Mouse (Mus musculus) R1 (cell line): ENCODE results near the gene Tm4sf20.

ENCODE experiments used
- DNase-seq: peaks from one replicate; pipeline ENCODE4 v3.0.0-alpha.2; 2018; ENCODE audit warnings: low read depth, low spot score

The Tm4sf20 gene

GRCm38 (mm10) chr1:82779388-82779966 is 11.2 kb upstream of the Tm4sf20 start:
- DNase-seq: no peak

GRCm38 (mm10) chr1:82775293-82775692 is 7.0 kb upstream of the Tm4sf20 start:
- DNase-seq: no peak

DNA sequence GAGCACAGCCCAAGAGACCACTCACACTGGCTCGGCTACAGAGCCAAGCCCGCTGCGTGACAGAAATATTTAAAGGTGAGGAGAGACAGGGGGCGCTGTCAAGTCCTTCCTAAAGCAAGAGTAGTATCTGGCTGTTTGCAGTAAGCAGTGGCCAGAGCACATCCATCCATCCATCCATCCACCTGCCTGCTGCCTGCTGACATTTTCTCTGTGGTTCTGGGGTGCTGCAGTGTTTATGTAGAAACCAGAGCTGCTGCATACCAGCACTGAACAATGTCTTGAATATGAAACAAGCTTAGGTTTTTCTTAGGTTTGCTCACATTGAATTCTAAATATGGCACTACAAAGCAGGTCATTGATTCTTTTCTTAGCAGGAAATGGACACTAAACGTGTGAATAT is 4.9 kb upstream of the Tm4sf20 start:
- DNase-seq: no peak

DNA sequence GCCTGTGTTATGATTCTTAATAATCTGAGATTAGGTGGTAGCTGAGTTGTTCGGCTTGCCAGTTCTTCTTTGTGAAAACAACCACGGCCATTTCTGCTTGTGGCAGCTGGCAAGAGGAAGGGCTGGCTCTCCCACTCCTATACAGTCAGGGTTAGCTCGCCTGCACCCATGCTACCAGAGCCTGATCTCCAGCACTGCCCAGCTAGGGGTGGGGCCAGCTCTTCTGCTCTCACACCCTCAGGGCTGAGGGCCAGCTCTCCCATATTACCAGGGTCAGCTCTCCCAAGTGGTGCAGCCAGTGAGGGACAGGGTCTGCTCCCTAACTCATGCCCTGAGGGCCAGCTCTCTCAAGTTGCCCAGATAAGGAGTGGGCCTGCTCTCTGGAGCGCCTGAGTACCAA is 4.2 kb upstream of the Tm4sf20 start:
- no peak for DNase-seq

- peak; percentile 59 for DNase-seq
These were observed 2.8 kb upstream of the Tm4sf20 start, which contains the start of gene Gm47791 for GRCm38 (mm10) chr1:82771022-82771586. Gene Gm47791 (minus strand): TSS chr1:82771243.

DNA sequence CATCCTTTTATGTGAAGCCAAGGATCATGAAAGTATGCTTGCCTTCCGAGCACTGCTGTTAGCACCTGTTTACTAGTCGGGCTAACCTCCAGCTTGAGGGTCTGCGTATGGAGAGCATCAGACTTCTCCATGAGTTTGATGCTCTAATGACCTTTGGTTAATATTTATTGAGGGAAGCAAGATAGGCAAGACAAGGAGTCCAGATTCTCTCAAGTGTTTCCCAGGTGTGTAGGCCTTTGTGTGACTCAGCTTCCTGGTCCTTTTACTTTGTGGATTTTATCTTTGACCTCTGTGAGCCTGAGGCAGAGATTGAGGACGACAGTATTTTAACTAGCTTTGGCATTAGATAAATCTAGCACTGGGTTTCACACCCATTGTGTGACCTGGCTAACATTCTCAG is 1.6 kb downstream of the Tm4sf20 start:
- no peak for DNase-seq

DNA sequence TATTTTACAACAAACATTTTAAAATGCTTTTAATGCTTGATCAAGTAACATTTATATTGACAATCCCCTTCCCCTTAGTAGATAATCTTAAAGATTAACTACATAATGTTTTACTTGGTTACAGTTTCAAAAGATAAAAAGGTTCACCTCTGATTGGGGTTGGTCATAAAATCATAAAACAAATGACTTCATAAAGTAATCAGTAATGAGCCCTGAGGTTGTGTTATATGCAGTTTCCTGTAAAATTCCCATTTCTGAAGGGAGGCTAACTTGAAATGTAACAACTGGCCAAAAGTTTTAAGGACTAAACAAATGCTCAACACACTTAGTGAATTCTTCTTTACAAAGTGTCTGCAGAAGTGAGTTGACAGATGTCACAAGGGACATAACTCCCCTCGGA is 2.0 kb downstream of the Tm4sf20 start:
- no peak for DNase-seq

- peak; percentile 33 for DNase-seq
These were observed 6.0 kb downstream of the Tm4sf20 start for GRCm38 (mm10) chr1:82762274-82762673.

DNA sequence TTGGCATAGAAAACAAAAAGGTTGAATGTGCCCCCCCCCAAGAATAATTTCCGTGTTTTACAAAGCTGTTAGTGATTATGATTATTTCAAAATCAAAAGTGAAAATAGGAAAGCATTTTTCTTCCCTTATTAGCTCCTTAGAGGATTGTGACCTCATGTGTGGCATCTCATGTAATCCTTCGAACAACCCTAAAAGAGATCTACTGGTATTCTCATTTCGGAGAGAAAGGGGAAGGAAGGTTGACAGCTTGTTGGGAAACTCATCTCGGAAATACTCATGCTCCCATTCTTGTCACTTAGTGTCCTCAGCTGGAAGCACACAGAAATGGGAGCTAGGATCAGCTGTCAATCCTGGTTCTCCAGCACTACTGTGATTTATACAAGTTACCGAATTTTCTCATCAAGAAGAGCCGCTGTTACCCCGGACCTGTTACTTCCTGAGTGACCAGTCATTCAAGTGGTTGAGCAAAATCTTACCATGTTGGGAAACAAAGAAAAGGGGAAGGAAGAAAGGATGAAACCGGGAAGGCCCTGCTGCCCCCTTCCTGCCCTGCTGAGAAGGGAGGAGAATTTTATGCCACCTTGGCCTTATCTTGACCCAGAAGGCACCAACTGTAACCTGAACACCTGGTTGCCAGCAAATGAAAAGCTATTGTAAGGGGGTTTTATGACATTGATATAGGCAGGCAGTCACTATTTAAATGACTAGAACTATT is 6.6 kb downstream of the Tm4sf20 start:
- DNase-seq: no peak

DNA sequence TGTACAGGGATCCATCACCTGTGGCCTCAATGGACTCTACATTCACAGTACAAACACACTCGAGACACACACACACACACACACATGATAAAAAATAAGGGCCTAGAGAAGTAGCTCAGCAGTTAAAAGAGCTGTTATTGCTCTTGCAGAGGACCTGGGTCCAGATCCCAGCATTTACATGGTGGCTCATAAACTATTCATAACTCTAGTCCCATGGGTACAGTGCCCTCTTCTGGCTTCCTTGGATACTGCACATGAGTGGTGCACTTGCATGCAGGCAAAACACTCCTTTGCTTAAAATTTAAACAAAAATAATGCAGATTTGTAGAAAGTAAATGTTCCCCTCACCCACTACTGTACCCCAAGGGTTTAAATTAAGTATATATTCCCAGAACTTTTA is 8.7 kb downstream of the Tm4sf20 start:
- DNase-seq: peak; percentile 46

DNA sequence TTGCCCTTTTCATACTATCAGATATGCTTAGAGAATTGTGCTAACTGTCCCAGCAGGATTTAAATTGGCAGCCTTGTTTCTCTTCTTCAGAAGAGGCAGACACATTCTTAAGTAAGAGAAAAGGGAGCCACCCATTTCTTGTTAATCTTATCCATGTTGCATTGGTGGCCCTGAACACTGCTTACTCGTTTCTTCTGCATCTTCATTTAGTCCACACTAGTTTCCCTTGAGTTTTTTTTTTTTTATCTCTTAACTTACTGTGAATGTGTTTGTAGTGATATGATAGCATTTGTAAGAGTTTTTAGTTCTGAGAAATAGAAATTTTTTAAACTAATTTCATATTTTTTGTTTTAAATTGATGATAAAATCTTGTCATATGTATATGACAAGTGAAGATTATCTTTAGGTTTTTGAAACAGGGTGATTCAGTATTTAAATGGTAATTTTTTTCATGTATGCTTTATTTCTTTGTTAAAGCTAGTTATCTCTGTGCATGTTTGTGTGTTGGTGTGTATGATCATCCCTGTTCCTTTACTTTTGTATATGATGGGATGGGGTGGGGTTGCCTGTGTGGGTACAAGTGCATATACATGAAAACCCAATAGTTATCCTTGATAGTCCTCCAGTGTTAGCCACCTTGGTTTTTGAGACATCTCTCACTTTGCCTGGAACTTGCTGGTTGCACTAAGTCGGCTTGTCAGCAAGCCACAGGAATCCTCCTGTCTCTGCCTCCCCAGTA is 20.4 kb downstream of the Tm4sf20 start:
- DNase-seq: no peak

GRCm38 (mm10) chr1:82746408-82746807 is 21.9 kb downstream of the Tm4sf20 start:
- no peak for DNase-seq

DNA sequence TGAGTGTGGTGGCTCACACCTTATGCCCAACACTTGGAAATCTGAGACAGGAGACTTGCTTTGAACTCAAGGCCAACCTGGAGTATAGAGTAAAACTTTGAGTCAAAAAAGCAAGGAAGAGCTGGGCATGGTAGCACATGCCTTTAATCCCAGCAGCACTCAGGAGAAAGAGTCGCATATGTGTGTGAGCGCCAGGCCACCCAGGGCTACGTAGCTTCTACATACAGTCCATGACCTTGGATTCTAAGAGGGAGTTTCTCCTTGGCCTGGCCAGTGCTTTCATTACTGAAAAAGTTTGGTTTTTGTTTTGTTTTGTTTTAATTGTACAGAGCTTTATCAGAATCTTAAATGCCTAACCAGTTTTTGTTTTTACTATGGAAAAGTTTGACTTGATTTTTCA is 24.3 kb downstream of the Tm4sf20 start:
- DNase-seq: no peak

GRCm38 (mm10) chr1:82741539-82741938 is 26.7 kb downstream of the Tm4sf20 start:
- DNase-seq: no peak

GRCm38 (mm10) chr1:82738066-82738465 is 30.2 kb downstream of the Tm4sf20 start:
- no peak for DNase-seq

DNA sequence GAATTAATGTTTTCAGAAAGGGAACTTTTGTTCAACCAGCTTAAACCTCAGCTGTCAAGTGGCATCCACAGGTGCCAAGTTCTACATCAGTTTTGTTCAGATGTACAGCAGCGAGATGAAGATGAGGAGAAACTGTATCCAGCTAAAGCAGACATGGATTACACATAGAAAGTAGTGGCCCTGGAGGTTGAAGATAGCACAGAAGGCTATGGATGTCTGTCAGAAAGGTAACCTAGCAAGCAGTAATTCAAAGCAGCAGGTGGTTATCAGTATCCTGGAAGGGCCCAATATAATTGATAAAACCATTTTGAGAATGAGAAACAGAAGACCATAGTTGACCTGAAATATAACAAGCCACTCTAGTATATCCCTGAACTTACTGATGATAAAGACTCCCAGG is 34.9 kb downstream of the Tm4sf20 start:
- DNase-seq: no peak

DNA sequence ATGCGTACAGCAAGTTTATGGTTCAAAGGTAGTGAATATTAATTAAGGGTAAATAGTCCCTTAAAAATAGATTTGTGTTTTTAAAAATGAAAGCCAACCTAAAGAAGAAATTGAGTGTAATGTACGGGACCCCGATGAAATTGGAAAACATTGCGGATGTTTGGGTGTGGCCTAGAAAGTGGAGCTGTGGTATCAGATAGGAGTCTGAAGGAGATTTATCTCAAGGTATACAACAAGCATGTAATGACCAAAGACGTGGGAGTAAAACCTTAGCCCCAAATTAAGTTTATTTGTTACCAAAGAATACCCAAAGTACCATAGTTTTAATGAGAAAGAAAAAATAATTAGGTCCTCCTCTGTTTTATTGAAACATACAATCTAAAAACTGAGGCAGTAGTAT is 41.8 kb downstream of the Tm4sf20 start:
- DNase-seq: no peak

DNA sequence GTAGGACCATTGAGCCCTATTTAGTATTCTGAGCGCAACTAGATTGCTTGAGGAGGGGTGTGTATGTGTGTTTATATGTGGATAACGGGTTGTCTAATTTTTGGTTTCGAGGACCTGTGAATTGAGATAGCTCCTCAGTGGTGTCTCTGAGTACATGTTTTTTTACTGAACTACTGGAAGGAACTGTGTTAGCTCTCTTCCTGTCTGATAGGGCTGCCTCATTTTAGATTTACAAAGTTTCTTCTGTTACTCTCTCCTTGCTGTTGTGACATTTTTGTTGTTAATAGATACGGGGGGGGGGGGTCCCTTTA is 42.4 kb downstream of the Tm4sf20 start:
- no peak for DNase-seq

DNA sequence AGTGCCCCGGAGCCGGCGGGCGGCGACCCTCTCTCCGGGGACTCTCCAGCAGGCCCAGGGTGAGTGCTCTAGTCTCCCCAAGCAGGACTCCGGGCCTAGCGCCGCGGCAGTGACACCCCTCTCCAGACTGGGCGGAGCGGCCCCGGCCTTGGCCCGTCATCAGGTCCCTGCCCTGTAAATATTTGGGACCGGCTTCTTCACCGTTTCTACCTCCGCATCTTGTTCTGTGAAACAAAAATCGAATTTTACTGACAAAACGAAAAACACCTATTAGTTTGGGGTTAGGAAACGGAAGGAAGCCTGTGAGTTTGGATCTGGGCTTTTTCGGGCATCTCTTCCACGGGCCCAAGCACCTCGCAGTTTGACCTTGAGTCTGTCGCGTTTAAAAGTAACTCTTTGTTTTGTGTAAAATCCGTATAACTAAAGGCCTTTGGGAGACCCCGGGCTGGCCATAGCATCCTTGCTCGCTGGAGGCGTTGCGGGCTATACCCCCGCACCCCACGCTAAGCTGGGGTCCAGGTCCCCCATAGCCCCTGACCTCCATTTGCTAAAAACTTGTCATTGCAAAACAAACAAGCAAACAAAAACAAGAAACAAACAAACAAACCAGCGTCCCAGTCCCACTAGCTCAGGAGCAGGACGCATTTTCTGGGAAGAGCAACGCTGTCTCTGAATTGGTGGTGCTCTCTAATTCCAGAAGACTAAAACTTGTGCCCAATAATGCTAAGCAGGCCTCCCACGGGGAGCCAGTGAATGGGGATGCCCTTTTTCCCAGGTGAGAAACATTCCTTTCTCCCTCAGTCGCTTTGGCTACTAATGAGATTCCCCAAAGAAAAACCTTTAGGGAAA is 43.0 kb downstream of the Tm4sf20 start:
- peak; percentile 55 for DNase-seq

- DNase-seq: peak; percentile 96
These were observed 43.8 kb downstream of the Tm4sf20 start, which contains the start of gene Mff for GRCm38 (mm10) chr1:82724339-82725025. Gene Mff (plus strand): TSS chr1:82724890.
